Mouse (Mus musculus) kidney, embryonic 15.5 days (tissue): ENCODE results near the gene Nkx2-3. TPM values are rescaled to one million over a fixed set of nuclear protein-coding genes. Genes with fewer than 3 reads are reported as not detected.

Experiments
- ATAC-seq: fragments of 200-750 bp; cut with Nextera tagmentation; replicated peaks from 2 replicates; pipeline ENCODE4 v1.8.0; 2017; ENCODE audit warnings: moderate TSS enrichment; ENCODE audit not compliant: low FRiP score
- H3K27ac ChIP-seq: fragments of 300-500 bp; sonication (generic); 2 replicates; pipeline ENCODE4 v1.5.1; 2015; ENCODE audit warnings: mild to moderate bottlenecking, inconsistent platforms
- H3K27me3 ChIP-seq: fragments of 300-500 bp; sonication (generic); 2 replicates; pipeline ENCODE4 v1.6.1; 2015; ENCODE audit warnings: inconsistent platforms
- H3K36me3 ChIP-seq: fragments of 300-500 bp; sonication (generic); 2 replicates; pipeline ENCODE4 v1.6.1; 2015; ENCODE audit warnings: inconsistent platforms
- H3K4me1 ChIP-seq: fragments of 300-500 bp; sonication (generic); 2 replicates; pipeline ENCODE4 v1.6.1; 2015; ENCODE audit warnings: inconsistent platforms
- H3K4me2 ChIP-seq: fragments of 300-500 bp; sonication (generic); 2 replicates; pipeline ENCODE4 v1.6.1; 2015; ENCODE audit warnings: moderate library complexity, mild to moderate bottlenecking, inconsistent platforms
- H3K4me3 ChIP-seq: fragments of 300-500 bp; sonication (generic); replicated peaks from 2 replicates; pipeline ENCODE4 v1.5.1; 2015; ENCODE audit warnings: mild to moderate bottlenecking, inconsistent platforms
- H3K9ac ChIP-seq: fragments of 300-500 bp; sonication (generic); 2 replicates; pipeline ENCODE4 v1.6.1; 2015; ENCODE audit warnings: mild to moderate bottlenecking, inconsistent platforms
- H3K9me3 ChIP-seq: fragments of 300-500 bp; sonication (generic); replicated peaks from 2 replicates; pipeline ENCODE4 v1.6.1; 2016; ENCODE audit warnings: inconsistent platforms
- WGBS: fragments of 180-500 bp; shearing (Covaris S2); methylation state at CpG from one replicate; pipeline ENCODE4 v1.1.7; 2015; ENCODE audit warnings: mixed read lengths; 5-methylcytosine and 5-hydroxymethylcytosine counted together
- polyA plus RNA-seq: library from polyadenylated mRNA; unstranded; fragments of >200 nt; fragmentation: Nextera tagmentation; extraction: Ambion mirVana; gene quantifications from 2 replicates; pipeline ENCODE4 v1.2.1, GENCODE M21; 2015

The Nkx2-3 gene
- polyA plus RNA-seq, result 0.26 and 0.48 TPM in 2 replicates

- WGBS, result under 1% methylated on average over 24 of the region's 24 CpGs
- Histone ChIP-seq H3K9me3 (no peaks in the 10 kb centered on the region), H3K27me3 (peaks cover 98% of the 10 kb centered on the region), H3K27ac (no peak within 1 kb of the TSS), H3K4me3 (peak within 1 kb of the TSS; percentile 15), H3K4me2 (peak within 1 kb of the TSS; percentile 27; the same call in 1 of the 2 replicates), H3K36me3 (no peaks in the 10 kb centered on the region), H3K4me1 (peaks cover 39% of the 10 kb centered on the region), H3K9ac (no peak within 1 kb of the TSS)
- ATAC-seq, result 0 out of 2 replicates have a peak, but pooled peaks have one; percentile 60
Measured at GRCm38 (mm10) chr19:43612051-43612450, at the start of gene Nkx2-3. Nkx2-3 (plus strand) TSS chr19:43612325.

DNA sequence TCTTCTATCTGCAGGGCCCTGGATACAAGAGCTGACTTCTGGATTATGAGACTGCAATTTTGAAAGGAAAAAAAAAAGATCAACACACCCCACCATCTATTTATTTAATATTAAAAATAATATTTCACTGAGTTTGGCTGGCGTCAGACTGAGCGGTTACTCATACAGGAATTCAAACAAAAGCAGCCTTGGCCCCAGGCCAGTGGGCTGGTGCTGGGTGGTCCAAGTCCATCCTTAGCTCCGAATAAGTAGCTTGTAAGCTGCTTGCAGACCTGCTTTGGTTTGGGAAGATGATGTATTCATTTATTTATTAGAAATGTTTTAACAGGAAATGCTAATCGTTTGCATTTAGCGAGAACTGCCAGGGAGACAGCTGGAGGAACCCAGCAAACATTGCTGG lies 49.0 kb upstream of the Nkx2-3 start:
- H3K27me3 ChIP-seq, result peaks cover 26% of the 10 kb centered on the region
- no peak overlapping the region for H3K27ac ChIP-seq
- 69% methylated on average over 5 of the region's 5 CpGs for WGBS
- no peaks in the 10 kb centered on the region for H3K4me1 ChIP-seq
- no peaks in the 10 kb centered on the region for H3K9me3 ChIP-seq
- no peak for ATAC-seq
- no peaks in the 10 kb centered on the region for H3K36me3 ChIP-seq
- no peak overlapping the region for H3K4me3 ChIP-seq
- no peak overlapping the region for H3K9ac ChIP-seq
- H3K4me2 ChIP-seq, result no peak overlapping the region

- Histone ChIP-seq H3K4me2 (no peak overlapping the region), H3K36me3 (no peaks in the 10 kb centered on the region), H3K9me3 (no peaks in the 10 kb centered on the region), H3K27me3 (peaks cover 71% of the 10 kb centered on the region), H3K27ac (no peak overlapping the region), H3K4me1 (peaks cover 7% of the 10 kb centered on the region), H3K9ac (no peak overlapping the region), H3K4me3 (no peak overlapping the region)
- ATAC-seq, result no peak
- WGBS, result 53% methylated on average over 9 of the region's 9 CpGs
Measured at GRCm38 (mm10) chr19:43568298-43568697, 43.8 kb upstream of the Nkx2-3 start.

GRCm38 (mm10) chr19:43569133-43569532 lies 43.0 kb upstream of the Nkx2-3 start:
- H3K27me3 ChIP-seq, result peaks cover 79% of the 10 kb centered on the region
- H3K36me3 ChIP-seq, result no peaks in the 10 kb centered on the region
- H3K4me2 ChIP-seq, result no peak overlapping the region
- H3K9ac ChIP-seq, result no peak overlapping the region
- 59% methylated on average over 6 of the region's 6 CpGs for WGBS
- no peak for ATAC-seq
- H3K4me3 ChIP-seq, result no peak overlapping the region
- H3K27ac ChIP-seq, result no peak overlapping the region
- no peaks in the 10 kb centered on the region for H3K9me3 ChIP-seq
- H3K4me1 ChIP-seq, result peaks cover 7% of the 10 kb centered on the region

GRCm38 (mm10) chr19:43570831-43571790 lies 41.0 kb upstream of the Nkx2-3 start:
- peaks cover 7% of the 10 kb centered on the region for H3K4me1 ChIP-seq
- no peak overlapping the region for H3K27ac ChIP-seq
- H3K4me3 ChIP-seq, result peak overlapping the region; percentile 44
- ATAC-seq, result peak; percentile 49; the same call in 1 of the 2 replicates
- no peaks in the 10 kb centered on the region for H3K36me3 ChIP-seq
- H3K9me3 ChIP-seq, result no peaks in the 10 kb centered on the region
- WGBS, result 14% methylated on average over 32 of the region's 32 CpGs
- peak overlapping the region; percentile 2; the same call in 1 of the 2 replicates for H3K9ac ChIP-seq
- peak overlapping the region; percentile 76 for H3K4me2 ChIP-seq
- H3K27me3 ChIP-seq, result peaks cover 87% of the 10 kb centered on the region

GRCm38 (mm10) chr19:43579081-43579796 lies 32.9 kb upstream of the Nkx2-3 start:
- peaks cover 77% of the 10 kb centered on the region for H3K27me3 ChIP-seq
- H3K4me3 ChIP-seq, result no peak overlapping the region
- H3K4me1 ChIP-seq, result 0 out of 2 replicates have a peak, but pooled peaks cover 3% of the 10 kb centered on the region
- H3K36me3 ChIP-seq, result no peaks in the 10 kb centered on the region
- H3K9ac ChIP-seq, result no peak overlapping the region
- no peaks in the 10 kb centered on the region for H3K9me3 ChIP-seq
- H3K27ac ChIP-seq, result no peak overlapping the region
- WGBS, result 75% methylated on average over 13 of the region's 13 CpGs
- no peak overlapping the region for H3K4me2 ChIP-seq
- no peak for ATAC-seq

GRCm38 (mm10) chr19:43581185-43581584 lies 30.9 kb upstream of the Nkx2-3 start:
- no peaks in the 10 kb centered on the region for H3K36me3 ChIP-seq
- no peaks in the 10 kb centered on the region for H3K9me3 ChIP-seq
- peaks cover 8% of the 10 kb centered on the region for H3K4me1 ChIP-seq
- ATAC-seq, result no peak
- H3K27me3 ChIP-seq, result peaks cover 82% of the 10 kb centered on the region
- WGBS, result 68% methylated on average over 2 of the region's 2 CpGs
- no peak overlapping the region for H3K9ac ChIP-seq
- no peak overlapping the region for H3K27ac ChIP-seq
- H3K4me3 ChIP-seq, result no peak overlapping the region
- H3K4me2 ChIP-seq, result no peak overlapping the region

- peaks cover 8% of the 10 kb centered on the region for H3K4me1 ChIP-seq
- 12% methylated on average over 4 of the region's 4 CpGs for WGBS
- no peak overlapping the region for H3K4me2 ChIP-seq
- H3K36me3 ChIP-seq, result no peaks in the 10 kb centered on the region
- no peak overlapping the region for H3K4me3 ChIP-seq
- H3K9ac ChIP-seq, result no peak overlapping the region
- H3K27me3 ChIP-seq, result peaks cover 92% of the 10 kb centered on the region
- H3K27ac ChIP-seq, result no peak overlapping the region
- no peak for ATAC-seq
- no peaks in the 10 kb centered on the region for H3K9me3 ChIP-seq
Measured at GRCm38 (mm10) chr19:43583192-43583591, 28.9 kb upstream of the Nkx2-3 start.

GRCm38 (mm10) chr19:43583595-43583994 lies 28.5 kb upstream of the Nkx2-3 start:
- ATAC-seq, result no peak
- H3K9ac ChIP-seq, result no peak overlapping the region
- no peak overlapping the region for H3K4me2 ChIP-seq
- H3K4me1 ChIP-seq, result peaks cover 8% of the 10 kb centered on the region
- 2% methylated on average over 17 of the region's 17 CpGs for WGBS
- H3K27ac ChIP-seq, result no peak overlapping the region
- no peaks in the 10 kb centered on the region for H3K36me3 ChIP-seq
- peaks cover 95% of the 10 kb centered on the region for H3K27me3 ChIP-seq
- H3K4me3 ChIP-seq, result no peak overlapping the region
- no peaks in the 10 kb centered on the region for H3K9me3 ChIP-seq

DNA sequence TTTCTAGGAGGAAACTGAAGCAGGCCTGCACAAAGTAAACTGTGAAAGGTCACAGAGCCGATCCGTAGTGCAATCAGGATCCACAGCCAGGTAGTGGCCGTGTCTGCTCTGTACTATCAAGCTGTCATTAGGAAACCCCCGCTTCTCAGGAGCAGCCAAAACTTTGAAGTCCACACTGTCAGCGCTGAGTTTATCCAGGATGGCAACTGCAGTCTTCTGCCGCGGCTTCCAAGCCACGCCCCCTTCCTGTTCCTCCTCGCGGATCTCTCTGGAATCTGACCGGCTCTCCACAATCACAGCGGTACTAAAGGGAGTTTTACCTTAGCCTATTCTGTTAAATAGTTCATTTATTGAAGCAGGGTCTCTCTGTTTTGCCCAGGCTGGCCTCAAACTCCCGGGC lies 27.3 kb upstream of the Nkx2-3 start:
- Histone ChIP-seq H3K36me3 (no peaks in the 10 kb centered on the region), H3K9ac (no peak overlapping the region), H3K9me3 (no peaks in the 10 kb centered on the region), H3K4me1 (peaks cover 8% of the 10 kb centered on the region), H3K4me3 (peak overlapping the region; percentile 21), H3K27ac (no peak overlapping the region), H3K27me3 (peaks cover 98% of the 10 kb centered on the region), H3K4me2 (peak overlapping the region; percentile 45)
- ATAC-seq, result no peak
- 2% methylated on average over 13 of the region's 13 CpGs for WGBS

DNA sequence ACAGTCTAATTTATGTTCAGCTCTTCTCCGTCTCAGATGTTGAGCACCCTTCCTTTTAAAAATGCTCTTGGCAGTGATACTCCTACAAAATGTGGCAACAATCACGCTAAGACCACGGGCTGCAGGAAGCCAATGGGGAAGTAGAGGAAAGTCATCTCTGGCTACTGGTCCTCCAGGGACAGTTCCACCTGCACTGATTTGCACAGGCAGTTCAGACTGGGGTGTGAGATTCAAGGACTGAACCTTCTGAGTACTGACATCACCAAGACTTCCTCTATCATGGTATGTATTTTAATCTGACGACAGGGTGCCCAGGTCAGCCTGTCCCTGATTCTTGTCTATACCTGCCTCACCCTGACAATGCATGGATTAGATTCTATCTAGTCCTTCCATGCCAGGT lies 20.1 kb upstream of the Nkx2-3 start:
- WGBS, result 62% methylated on average over 4 of the region's 4 CpGs
- H3K4me3 ChIP-seq, result no peak overlapping the region
- no peak for ATAC-seq
- H3K4me2 ChIP-seq, result no peak overlapping the region
- H3K9ac ChIP-seq, result no peak overlapping the region
- H3K4me1 ChIP-seq, result no peaks in the 10 kb centered on the region
- H3K9me3 ChIP-seq, result no peaks in the 10 kb centered on the region
- H3K27me3 ChIP-seq, result peaks cover 96% of the 10 kb centered on the region
- H3K27ac ChIP-seq, result no peak overlapping the region
- no peaks in the 10 kb centered on the region for H3K36me3 ChIP-seq

DNA sequence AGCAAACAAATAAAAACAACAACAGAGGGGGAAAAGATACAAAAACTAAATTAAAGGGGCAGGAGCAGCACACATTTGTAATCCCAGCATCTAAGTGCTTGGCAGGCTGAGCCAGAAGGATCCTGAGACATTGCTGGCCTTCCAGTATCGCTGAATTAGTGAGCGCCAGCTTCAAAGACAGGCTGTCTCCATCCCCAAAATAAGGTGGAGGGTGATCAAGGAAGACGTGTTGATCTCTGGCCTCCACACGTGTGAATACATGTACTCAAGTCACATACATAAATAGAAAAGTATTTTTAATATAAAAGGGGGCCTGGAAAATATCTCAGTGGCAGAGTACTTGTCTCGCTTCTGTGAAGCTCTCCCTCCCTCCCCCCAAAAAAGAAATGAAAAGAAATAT lies 15.1 kb upstream of the Nkx2-3 start:
- Histone ChIP-seq H3K27me3 (peaks cover 99% of the 10 kb centered on the region), H3K27ac (no peak overlapping the region), H3K4me1 (peaks cover 21% of the 10 kb centered on the region), H3K9ac (no peak overlapping the region), H3K4me3 (no peak overlapping the region), H3K36me3 (no peaks in the 10 kb centered on the region), H3K9me3 (no peaks in the 10 kb centered on the region), H3K4me2 (no peak overlapping the region)
- WGBS, result 14% methylated on average over 5 of the region's 5 CpGs
- ATAC-seq, result no peak
